Mouse (Mus musculus): Measurements from ENCODE around the gene Lin54.

DNA sequence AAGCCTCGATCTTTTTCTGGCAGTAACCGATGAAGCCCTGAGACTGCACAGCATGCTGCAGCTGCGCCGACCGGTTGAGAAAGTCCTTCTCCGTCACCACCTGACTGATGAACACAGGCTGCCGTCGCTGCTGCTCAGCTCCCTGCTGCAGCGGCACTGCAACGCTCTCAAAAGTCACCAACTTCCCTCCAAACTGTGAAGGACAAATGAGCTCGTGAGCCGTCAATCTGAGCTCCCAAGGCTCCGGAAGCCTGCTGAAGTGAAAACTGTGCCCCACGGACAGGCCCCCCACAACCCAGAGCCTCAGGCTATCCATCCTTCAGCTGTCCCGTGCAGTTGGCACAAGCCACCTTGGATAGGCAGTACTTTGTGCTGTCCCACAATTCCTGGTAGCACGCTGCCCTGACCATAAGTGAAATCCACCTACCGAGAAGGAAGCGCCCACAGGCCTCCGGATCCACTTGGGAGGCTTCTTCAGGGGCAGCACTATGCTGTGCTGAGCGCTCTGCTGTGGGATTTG lies 107.9 kb downstream of the Lin54 start:
- TF ChIP-seq POLR2A (IDR thresholded peaks at IDR 0.05; ENCODE audit: borderline replicate concordance, extremely low read depth, low read depth, low read length) (no peak), CTCF (IDR thresholded peaks at IDR 0.05; ENCODE audit: insufficient read depth, low read length) (no peak)

Measured in lung, adult 2 months (tissue).